Mouse (Mus musculus): ENCODE data around the gene Fgd3. TPM values are rescaled to one million over a fixed set of nuclear protein-coding genes. Genes with fewer than 3 reads are reported as not detected.
A peak's percentile ranks its signal among the peaks of the same experiment; 100 is the strongest.

Fgd3 gene
- polyA plus RNA-seq, 1 experiment = 6.3 TPM

GRCm38 (mm10) chr13:49286750-49287149 is 33.4 kb downstream of the Fgd3 start:
- TF ChIP-seq CTCF (conservative IDR thresholded peaks at IDR 0.05; ENCODE audit: insufficient read depth, insufficient read length, low read depth, low read length) (no peak), POLR2A (IDR thresholded peaks at IDR 0.05; ENCODE audit: low read depth, low read length) (no peak)
- 87% methylated on average over 3 of the region's 3 CpGs for WGBS
- Histone ChIP-seq H3K4me1 (ENCODE audit: control insufficient read depth, insufficient read depth, low read length) (no peaks in the 10 kb centered on the region), H3K36me3 (ENCODE audit: control insufficient read depth, insufficient read depth, low read length) (no peaks in the 10 kb centered on the region), H3K4me3 (ENCODE audit: insufficient read depth, low read depth, low read length) (no peak overlapping the region), H3K27me3 (replicated peaks; ENCODE audit: control insufficient read depth, insufficient read depth, low read length) (no peaks in the 10 kb centered on the region), H3K27ac (ENCODE audit: insufficient read depth, low read depth, low read length) (no peak overlapping the region)
- no peak for DNase-seq

- WGBS = 69% methylated on average over 9 of the region's 9 CpGs
- no peaks in the 10 kb centered on the region for H3K36me3 ChIP-seq (ENCODE audit: control insufficient read depth, insufficient read depth, low read length)
- DNase-seq = no peak
- no peaks in the 10 kb centered on the region for H3K4me1 ChIP-seq (ENCODE audit: control insufficient read depth, insufficient read depth, low read length)
- H3K4me3 ChIP-seq (ENCODE audit: insufficient read depth, low read depth, low read length) = no peak overlapping the region
- H3K27me3 ChIP-seq (replicated peaks; ENCODE audit: control insufficient read depth, insufficient read depth, low read length) = no peaks in the 10 kb centered on the region
- no peak overlapping the region for H3K27ac ChIP-seq (ENCODE audit: insufficient read depth, low read depth, low read length)
- TF ChIP-seq POLR2A (IDR thresholded peaks at IDR 0.05; ENCODE audit: low read depth, low read length) (no peak), CTCF (conservative IDR thresholded peaks at IDR 0.05; ENCODE audit: insufficient read depth, insufficient read length, low read depth, low read length) (no peak)
These were observed 36.4 kb downstream of the Fgd3 start for GRCm38 (mm10) chr13:49283686-49284085.

- 46% methylated on average over 2 of the region's 2 CpGs for WGBS
- H3K4me1 ChIP-seq (ENCODE audit: control insufficient read depth, insufficient read depth, low read length) = no peaks in the 10 kb centered on the region
- TF ChIP-seq POLR2A (IDR thresholded peaks at IDR 0.05; ENCODE audit: low read depth, low read length) = no peak
- TF ChIP-seq CTCF (conservative IDR thresholded peaks at IDR 0.05; ENCODE audit: insufficient read depth, insufficient read length, low read depth, low read length) = no peak
- no peak overlapping the region for H3K27ac ChIP-seq (ENCODE audit: insufficient read depth, low read depth, low read length)
- no peak overlapping the region for H3K4me3 ChIP-seq (ENCODE audit: insufficient read depth, low read depth, low read length)
- H3K36me3 ChIP-seq (ENCODE audit: control insufficient read depth, insufficient read depth, low read length) = no peaks in the 10 kb centered on the region
- DNase-seq = no peak
- H3K27me3 ChIP-seq (replicated peaks; ENCODE audit: control insufficient read depth, insufficient read depth, low read length) = no peaks in the 10 kb centered on the region
These were observed 37.9 kb downstream of the Fgd3 start for GRCm38 (mm10) chr13:49282168-49282567.

GRCm38 (mm10) chr13:49271831-49272765 is 48.0 kb downstream of the Fgd3 start:
- Histone ChIP-seq H3K36me3 (ENCODE audit: control insufficient read depth, insufficient read depth, low read length) (no peaks in the 10 kb centered on the region), H3K27ac (ENCODE audit: insufficient read depth, low read depth, low read length) (no peak overlapping the region), H3K4me1 (ENCODE audit: control insufficient read depth, insufficient read depth, low read length) (no peaks in the 10 kb centered on the region), H3K4me3 (ENCODE audit: insufficient read depth, low read depth, low read length) (no peak overlapping the region), H3K27me3 (replicated peaks; ENCODE audit: control insufficient read depth, insufficient read depth, low read length) (no peaks in the 10 kb centered on the region)
- WGBS = 60% methylated on average over 5 of the region's 5 CpGs
- TF ChIP-seq CTCF (conservative IDR thresholded peaks at IDR 0.05; ENCODE audit: insufficient read depth, insufficient read length, low read depth, low read length) (peak; percentile 39; the same call in 1 of the 2 replicates), POLR2A (IDR thresholded peaks at IDR 0.05; ENCODE audit: low read depth, low read length) (no peak)
- DNase-seq = peak; percentile 35

GRCm38 (mm10) chr13:49270500-49270899 is 49.6 kb downstream of the Fgd3 start:
- no peak for TF ChIP-seq CTCF (conservative IDR thresholded peaks at IDR 0.05; ENCODE audit: insufficient read depth, insufficient read length, low read depth, low read length)
- no peak for TF ChIP-seq POLR2A (IDR thresholded peaks at IDR 0.05; ENCODE audit: low read depth, low read length)
- 83% methylated on average over 8 of the region's 8 CpGs for WGBS

GRCm38 (mm10) chr13:49267645-49268044 is 52.5 kb downstream of the Fgd3 start:
- WGBS = 37% methylated on average over 2 of the region's 2 CpGs
- H3K27me3 ChIP-seq (replicated peaks; ENCODE audit: control insufficient read depth, insufficient read depth, low read length) = no peaks in the 10 kb centered on the region
- no peak overlapping the region for H3K27ac ChIP-seq (ENCODE audit: insufficient read depth, low read depth, low read length)
- no peak for TF ChIP-seq CTCF (conservative IDR thresholded peaks at IDR 0.05; ENCODE audit: insufficient read depth, insufficient read length, low read depth, low read length)
- TF ChIP-seq POLR2A (IDR thresholded peaks at IDR 0.05; ENCODE audit: low read depth, low read length) = no peak
- no peak for DNase-seq
- H3K4me1 ChIP-seq (ENCODE audit: control insufficient read depth, insufficient read depth, low read length) = no peaks in the 10 kb centered on the region
- no peaks in the 10 kb centered on the region for H3K36me3 ChIP-seq (ENCODE audit: control insufficient read depth, insufficient read depth, low read length)
- H3K4me3 ChIP-seq (ENCODE audit: insufficient read depth, low read depth, low read length) = no peak overlapping the region

More at GRCm38 (mm10) chr13:49270500-49270899, 49.6 kb downstream of the Fgd3 start:
- Histone ChIP-seq H3K27ac (ENCODE audit: insufficient read depth, low read depth, low read length) (no peak overlapping the region), H3K27me3 (replicated peaks; ENCODE audit: control insufficient read depth, insufficient read depth, low read length) (no peaks in the 10 kb centered on the region), H3K4me1 (ENCODE audit: control insufficient read depth, insufficient read depth, low read length) (no peaks in the 10 kb centered on the region), H3K36me3 (ENCODE audit: control insufficient read depth, insufficient read depth, low read length) (no peaks in the 10 kb centered on the region), H3K4me3 (ENCODE audit: insufficient read depth, low read depth, low read length) (no peak overlapping the region)
- DNase-seq = no peak

- no peak for DNase-seq
- H3K36me3 ChIP-seq (ENCODE audit: control insufficient read depth, insufficient read depth, low read length) = no peaks in the 10 kb centered on the region
- no peaks in the 10 kb centered on the region for H3K4me1 ChIP-seq (ENCODE audit: control insufficient read depth, insufficient read depth, low read length)
- TF ChIP-seq POLR2A (IDR thresholded peaks at IDR 0.05; ENCODE audit: low read depth, low read length) (no peak), CTCF (conservative IDR thresholded peaks at IDR 0.05; ENCODE audit: insufficient read depth, insufficient read length, low read depth, low read length) (no peak)
- no peak overlapping the region for H3K4me3 ChIP-seq (ENCODE audit: insufficient read depth, low read depth, low read length)
- no peak overlapping the region for H3K27ac ChIP-seq (ENCODE audit: insufficient read depth, low read depth, low read length)
- H3K27me3 ChIP-seq (replicated peaks; ENCODE audit: control insufficient read depth, insufficient read depth, low read length) = no peaks in the 10 kb centered on the region
- 57% methylated on average over 15 of the region's 15 CpGs for WGBS
These were observed 59.9 kb downstream of the Fgd3 start for GRCm38 (mm10) chr13:49260036-49260722.
